Mouse (Mus musculus) erythroblast, adult 5-6 weeks (primary cell): ENCODE data around the gene 4931406C07Rik. TPM values are rescaled to one million over a fixed set of nuclear protein-coding genes. Genes with fewer than 3 reads are reported as not detected.

Experiments used
- ATAC-seq: replicated peaks from 2 replicates; pipeline ENCODE4 v1.8.0; 2016; ENCODE audit warnings: moderate number of reproducible peaks, mild to moderate bottlenecking, moderate TSS enrichment, inconsistent platforms; ENCODE audit not compliant: poor library complexity, low FRiP score, severe bottlenecking
- total RNA-seq, 2 experiments: library from RNA; stranded (forward) in 1 of 2; stranded (reverse) in 1 of 2; fragments of 150-400 nt in 1 of 2; fragments of 200-764, 138-1000 nt in 1 of 2; gene quantifications; 2 replicates each; pipeline versions ENCODE4 v1.2.3 to v1.2.4; 2015 to 2017; ENCODE audit warnings: low replicate concordance in 2 of 2

4931406C07Rik gene
- total RNA-seq, 2 experiments from 2014 or later: 0.94 to 2.7 TPM

GRCm38 (mm10) chr9:15240863-15241595 lies 65.2 kb downstream of the 4931406C07Rik start:
- ATAC-seq: no peak

- ATAC-seq: no peak
These were observed 66.2 kb downstream of the 4931406C07Rik start for GRCm38 (mm10) chr9:15240006-15240405.

- ATAC-seq: no peak
These were observed 67.0 kb downstream of the 4931406C07Rik start, which contains the start of gene Vstm5 for GRCm38 (mm10) chr9:15239042-15239925. Gene Vstm5, plus strand, starts transcription at chr9:15239045.

- ATAC-seq: no peak
These were observed 67.8 kb downstream of the 4931406C07Rik start for GRCm38 (mm10) chr9:15238297-15238990.

- no peak for ATAC-seq
These were observed 68.5 kb downstream of the 4931406C07Rik start for GRCm38 (mm10) chr9:15237516-15238296.

- ATAC-seq: no peak
These were observed 70.3 kb downstream of the 4931406C07Rik start for GRCm38 (mm10) chr9:15235986-15236385.

- ATAC-seq: no peak
These were observed 72.6 kb downstream of the 4931406C07Rik start for GRCm38 (mm10) chr9:15233604-15234003.

Other genes with a start within 250 kb of the 4931406C07Rik start
- gene Hephl1, start 194.3 kb downstream of the 4931406C07Rik start, total RNA-seq (2015; ENCODE audit: low replicate concordance): not detected in 2 replicates
- gene Hephl1, start 194.3 kb downstream of the 4931406C07Rik start, total RNA-seq (2017; ENCODE audit: low replicate concordance): not detected in 2 replicates
- not detected in 2 replicates for gene Vstm5, start 67.4 kb downstream of the 4931406C07Rik start, total RNA-seq (2015; ENCODE audit: low replicate concordance)
- gene Vstm5, start 67.4 kb downstream of the 4931406C07Rik start, total RNA-seq (2017; ENCODE audit: low replicate concordance): 1.1 TPM in 1 of 2 replicates, not detected in the other
- 13.4 and 16.9 TPM in 2 replicates for gene Med17, start 26.5 kb downstream of the 4931406C07Rik start, total RNA-seq (2015; ENCODE audit: low replicate concordance)
- gene Med17, start 26.5 kb downstream of the 4931406C07Rik start, total RNA-seq (2017; ENCODE audit: low replicate concordance): 7.4 and 18.5 TPM in 2 replicates
- 92.0 and 139 TPM in 2 replicates for gene Taf1d, start 234 bp downstream of the 4931406C07Rik start, total RNA-seq (2015; ENCODE audit: low replicate concordance)
- gene Taf1d, start 234 bp downstream of the 4931406C07Rik start, total RNA-seq (2017; ENCODE audit: low replicate concordance): 429 and 577 TPM in 2 replicates
- gene Cep295, start 51.3 kb upstream of the 4931406C07Rik start, total RNA-seq (2015; ENCODE audit: low replicate concordance): 21.1 and 63.0 TPM in 2 replicates
- 29.1 and 32.1 TPM in 2 replicates for gene Cep295, start 51.3 kb upstream of the 4931406C07Rik start, total RNA-seq (2017; ENCODE audit: low replicate concordance)
- 7.1 TPM in 1 of 2 replicates, not detected in the other for gene Smco4, start 187.0 kb upstream of the 4931406C07Rik start, total RNA-seq (2015; ENCODE audit: low replicate concordance)
- gene Smco4, start 187.0 kb upstream of the 4931406C07Rik start, total RNA-seq (2017; ENCODE audit: low replicate concordance): 2.5 TPM in 1 of 2 replicates, not detected in the other